Mouse (Mus musculus) spleen, adult 12 weeks (tissue): Measurements from ENCODE around the gene Jaml.

Experiments used
- DNase-seq: peaks from one replicate; pipeline ENCODE4 v3.0.0; 2022; ENCODE audit warnings: low spot score

The Jaml gene

GRCm38 (mm10) chr9:45121769-45122168, 42.8 kb downstream of the Jaml start:
- DNase-seq, result peak; percentile 43

GRCm38 (mm10) chr9:45122209-45122761, 43.3 kb downstream of the Jaml start:
- peak; percentile 49 for DNase-seq

- no peak for DNase-seq
These were observed 46.2 kb downstream of the Jaml start for GRCm38 (mm10) chr9:45125211-45125610.

GRCm38 (mm10) chr9:45126941-45127340, 48.0 kb downstream of the Jaml start:
- no peak for DNase-seq

- DNase-seq, result no peak
These were observed 51.1 kb downstream of the Jaml start for GRCm38 (mm10) chr9:45130119-45130518.

- DNase-seq, result peak; percentile 31
These were observed 54.7 kb downstream of the Jaml start for GRCm38 (mm10) chr9:45133484-45134310.

GRCm38 (mm10) chr9:45136442-45137169, 57.6 kb downstream of the Jaml start:
- no peak for DNase-seq

GRCm38 (mm10) chr9:45138191-45139032, 59.4 kb downstream of the Jaml start, which contains the start of gene Scn4b:
Gene Scn4b (plus strand): TSS chr9:45138395.
- no peak for DNase-seq

GRCm38 (mm10) chr9:45139082-45139481, 60.1 kb downstream of the Jaml start:
- DNase-seq, result no peak

- DNase-seq, result no peak
These were observed 62.0 kb downstream of the Jaml start for GRCm38 (mm10) chr9:45140945-45141344.

- DNase-seq, result no peak
These were observed 63.7 kb downstream of the Jaml start for GRCm38 (mm10) chr9:45142686-45143085.

GRCm38 (mm10) chr9:45145533-45146266, 66.7 kb downstream of the Jaml start:
- DNase-seq, result no peak

- DNase-seq, result peak; percentile 25
These were observed 67.2 kb downstream of the Jaml start for GRCm38 (mm10) chr9:45146267-45146597.

GRCm38 (mm10) chr9:45150933-45151332, 72.0 kb downstream of the Jaml start:
- no peak for DNase-seq

- DNase-seq, result no peak
These were observed 74.4 kb downstream of the Jaml start for GRCm38 (mm10) chr9:45153361-45153760.
